Mouse (Mus musculus) G1E (cell line): ENCODE measurements at regions not wholly inside any gene's neighbourhood (a gene's known extent, or its start where the extent isn't known, plus 50 kb on each side); places are given as distances from the start of the nearest gene placed in this dataset.

Experiments used
- ATAC-seq: 2 replicates; pipeline ENCODE4 v1.8.0; 2016; ENCODE audit warnings: mild to moderate bottlenecking; ENCODE audit not compliant: insufficient number of reproducible peaks, poor library complexity, low FRiP score, severe bottlenecking; ENCODE audit errors: extremely low read depth
- DNase-seq: peaks from one replicate; pipeline ENCODE4 v3.0.0; 2012; ENCODE audit warnings: low spot score
- H3K27me3 ChIP-seq: 2 replicates; pipeline ENCODE4 v1.6.1; 2012; ENCODE audit warnings: mild to moderate bottlenecking, low read length, inconsistent platforms; ENCODE audit not compliant: insufficient read depth
- H3K36me3 ChIP-seq: replicated peaks from 2 replicates; pipeline ENCODE3; 2012; ENCODE audit warnings: mild to moderate bottlenecking, inconsistent platforms
- H3K4me1 ChIP-seq: 2 replicates; pipeline ENCODE4 v1.6.1; 2012; ENCODE audit warnings: low read depth, low read length, inconsistent platforms, mixed read lengths; ENCODE audit not compliant: insufficient read depth
- H3K4me3 ChIP-seq: 2 replicates; pipeline ENCODE4 v1.5.1; 2012; ENCODE audit warnings: low read depth, mild to moderate bottlenecking, inconsistent platforms, low read length, moderate library complexity, mixed read lengths
- H3K9me3 ChIP-seq: replicated peaks from 2 replicates; pipeline ENCODE4 v1.6.1; 2012; ENCODE audit warnings: inconsistent platforms
- CTCF ChIP-seq: IDR thresholded peaks from 2 replicates; pipeline ENCODE4 v1.5.1; 2012; ENCODE audit warnings: low read depth, low read length, inconsistent platforms, mixed read lengths
- GATA1 ChIP-seq: IDR thresholded peaks from 2 replicates; pipeline ENCODE4 v1.6.1; 2012; ENCODE audit warnings: borderline replicate concordance, low read length, inconsistent platforms, mixed read lengths
- GATA2 ChIP-seq: IDR thresholded peaks from 2 replicates; pipeline ENCODE4 v1.6.1; 2012; ENCODE audit warnings: low read depth, low read length, inconsistent platforms, borderline replicate concordance
- POLR2AphosphoS5 ChIP-seq: IDR thresholded peaks from 2 replicates; pipeline ENCODE4 v1.6.1; 2012; ENCODE audit warnings: low read depth, low read length, inconsistent platforms; ENCODE audit not compliant: insufficient replicate concordance
- TAL1 ChIP-seq: conservative IDR thresholded peaks from 2 replicates; pipeline ENCODE4 v1.6.1; 2012; ENCODE audit warnings: low read depth, low read length, inconsistent platforms, mixed read lengths

- DNase-seq (no peak), ATAC-seq (no peak)
- TF ChIP-seq GATA1 (no peak), TAL1 (no peak), POLR2AphosphoS5 (no peak), CTCF (no peak)
- no peaks in the 10 kb centered on the region for H3K9me3 ChIP-seq
- peaks cover 4% of the 10 kb centered on the region; the same call in 1 of the 2 replicates for H3K27me3 ChIP-seq
- no peaks in the 10 kb centered on the region for H3K36me3 ChIP-seq
- no peak overlapping the region for H3K4me3 ChIP-seq
- peaks cover 50% of the 10 kb centered on the region for H3K4me1 ChIP-seq
These were observed 185.2 kb upstream of the Kit start for GRCm38 (mm10) chr5:75389433-75389971.

- H3K27me3 ChIP-seq: 0 out of 2 replicates have a peak, but pooled peaks cover 2% of the 10 kb centered on the region
- H3K36me3 ChIP-seq: no peaks in the 10 kb centered on the region
- peaks cover 26% of the 10 kb centered on the region for H3K4me1 ChIP-seq
- no peak overlapping the region for H3K4me3 ChIP-seq
- H3K9me3 ChIP-seq: no peaks in the 10 kb centered on the region
- TF ChIP-seq TAL1 (no peak), GATA2 (no peak), POLR2AphosphoS5 (no peak), GATA1 (no peak), CTCF (no peak)
- ATAC-seq (no peak), DNase-seq (no peak)
These were observed 175.9 kb upstream of the Kit start for GRCm38 (mm10) chr5:75398820-75399219.

DNA sequence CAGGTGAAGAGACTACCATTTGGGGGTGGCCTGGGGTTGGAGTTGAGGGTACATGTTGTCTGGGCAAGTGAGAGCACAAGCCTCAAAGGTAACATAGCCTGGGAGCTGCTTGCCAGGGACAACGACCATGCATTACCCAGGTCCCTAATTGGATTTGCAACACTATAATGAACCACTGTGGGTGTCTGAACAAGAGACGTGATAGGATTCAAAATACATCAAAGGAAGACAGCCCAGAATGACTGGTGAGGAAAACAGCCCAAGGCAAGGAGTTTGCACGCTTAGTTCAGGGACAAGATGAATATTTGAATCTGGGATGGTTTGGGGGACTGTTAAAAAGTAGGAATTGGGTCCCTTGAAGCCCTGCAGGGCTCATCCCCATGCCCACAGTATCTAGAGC lies 173.0 kb upstream of the Kit start:
- Histone ChIP-seq H3K36me3 (no peaks in the 10 kb centered on the region), H3K4me1 (peaks cover 35% of the 10 kb centered on the region), H3K9me3 (no peaks in the 10 kb centered on the region), H3K27me3 (peaks cover 4% of the 10 kb centered on the region; the same call in 1 of the 2 replicates), H3K4me3 (no peak overlapping the region)
- ATAC-seq (no peak), DNase-seq (no peak)
- TF ChIP-seq TAL1: no peak
- no peak for TF ChIP-seq GATA2
- TF ChIP-seq CTCF: no peak
- TF ChIP-seq GATA1: no peak
- no peak for TF ChIP-seq POLR2AphosphoS5

DNA sequence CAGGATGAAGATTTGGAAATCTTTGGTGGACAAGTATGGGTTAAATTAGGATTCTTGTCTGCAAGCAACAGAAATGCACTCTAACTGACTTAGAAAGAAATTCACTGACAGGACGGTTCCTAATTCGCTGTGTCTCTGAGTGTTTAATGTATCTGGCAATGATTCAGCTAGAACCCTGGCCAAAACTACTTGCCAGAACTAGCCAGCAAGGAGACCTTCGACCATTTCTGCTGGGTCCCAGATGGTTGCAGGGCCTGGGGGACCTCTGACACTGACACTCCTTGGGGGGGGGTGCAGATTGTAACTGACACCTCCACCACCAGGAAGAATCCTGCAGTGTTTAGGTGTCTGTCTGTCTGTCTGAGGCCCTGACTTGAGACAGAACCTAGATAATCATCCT lies 172.1 kb upstream of the Kit start:
- Histone ChIP-seq H3K4me1 (peaks cover 41% of the 10 kb centered on the region), H3K4me3 (no peak overlapping the region), H3K36me3 (no peaks in the 10 kb centered on the region), H3K27me3 (peaks cover 4% of the 10 kb centered on the region; the same call in 1 of the 2 replicates), H3K9me3 (no peaks in the 10 kb centered on the region)
- ATAC-seq (no peak), DNase-seq (no peak)
- TF ChIP-seq TAL1 (no peak), POLR2AphosphoS5 (no peak), CTCF (no peak), GATA1 (no peak), GATA2 (no peak)

- no peak for TF ChIP-seq GATA1
- TF ChIP-seq TAL1: no peak
- TF ChIP-seq POLR2AphosphoS5: no peak
- ATAC-seq: no peak
These were observed 171.2 kb upstream of the Kit start for GRCm38 (mm10) chr5:75403531-75403930.

DNA sequence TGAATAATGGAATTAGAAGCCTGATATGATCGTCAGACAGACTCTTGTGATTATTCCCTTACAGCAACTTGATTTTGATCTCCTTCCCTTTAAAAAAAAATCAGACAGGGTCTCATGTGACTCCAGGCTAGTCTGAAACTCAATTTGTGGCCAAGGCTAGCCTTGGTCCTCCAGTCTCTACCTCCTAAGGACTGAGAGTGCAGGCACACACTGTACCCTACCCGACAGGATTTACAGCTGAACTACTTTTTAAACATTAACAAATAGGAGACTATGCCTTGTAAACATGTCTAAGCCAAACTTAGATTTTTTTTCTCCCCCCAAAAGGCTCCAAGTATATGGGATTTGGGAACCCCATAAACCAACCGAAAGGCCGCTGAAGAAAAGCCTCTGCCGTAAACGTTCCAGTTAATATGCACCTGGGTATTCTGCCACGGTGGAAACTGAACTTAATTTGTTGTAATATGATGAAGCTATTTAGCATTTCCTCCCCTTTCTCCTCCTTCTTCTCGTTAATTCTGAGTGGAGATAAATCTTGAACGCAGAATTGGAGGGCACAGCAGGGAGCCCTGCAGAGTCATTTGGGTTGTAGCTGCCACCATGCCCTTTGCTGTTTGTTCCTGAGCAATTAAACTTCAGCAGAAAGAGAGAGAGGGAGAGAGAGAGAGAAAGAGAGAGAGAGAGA lies 170.0 kb upstream of the Kit start:
- Histone ChIP-seq H3K9me3 (no peaks in the 10 kb centered on the region), H3K4me1 (peaks cover 40% of the 10 kb centered on the region), H3K27me3 (peaks cover 4% of the 10 kb centered on the region; the same call in 1 of the 2 replicates), H3K4me3 (no peak overlapping the region), H3K36me3 (no peaks in the 10 kb centered on the region)
- no peak for TF ChIP-seq POLR2AphosphoS5
- no peak for TF ChIP-seq GATA2
- no peak for TF ChIP-seq CTCF
- TF ChIP-seq TAL1: no peak
- TF ChIP-seq GATA1: no peak
- ATAC-seq (no peak), DNase-seq (no peak)

More at GRCm38 (mm10) chr5:75403531-75403930, 171.2 kb upstream of the Kit start:
- Histone ChIP-seq H3K4me3 (no peak overlapping the region), H3K4me1 (peaks cover 41% of the 10 kb centered on the region), H3K27me3 (peaks cover 4% of the 10 kb centered on the region; the same call in 1 of the 2 replicates), H3K36me3 (no peaks in the 10 kb centered on the region), H3K9me3 (no peaks in the 10 kb centered on the region)
- DNase-seq: no peak
